Mouse (Mus musculus) MEL (cell line): ENCODE measurements around the gene Siglecg.

ENCODE experiments used
- CTCF ChIP-seq, 3 experiments: IDR thresholded peaks in 2 of 3; conservative IDR thresholded peaks in 1 of 3; 2 replicates each; pipeline ENCODE4 v1.5.1; 2011 to 2012; ENCODE audit warnings: low read length in 3 of 3, low read depth in 2 of 3, mild to moderate bottlenecking in 2 of 3, improper control_type of control experiment in 1 of 3, inconsistent platforms in 1 of 3, mixed read lengths in 1 of 3, moderate library complexity in 1 of 3; ENCODE audit not compliant: control insufficient read depth in 1 of 3, insufficient read depth in 1 of 3, poor library complexity in 1 of 3, severe bottlenecking in 1 of 3
- JUND ChIP-seq: IDR thresholded peaks from 2 replicates; pipeline ENCODE4 v1.6.1; 2011; ENCODE audit warnings: low read depth, mild to moderate bottlenecking, improper control_type of control experiment, low read length
- MEF2A ChIP-seq: IDR thresholded peaks from 2 replicates; pipeline ENCODE4 v1.6.1; 2014; ENCODE audit warnings: low read depth, mild to moderate bottlenecking, inconsistent platforms, low read length, improper control_type of control experiment; ENCODE audit not compliant: poor library complexity, insufficient replicate concordance, severe bottlenecking; ENCODE audit errors: extremely low read depth
- MYC ChIP-seq: IDR thresholded peaks from 2 replicates; pipeline ENCODE4 v1.6.1; 2011; ENCODE audit warnings: low read depth, mild to moderate bottlenecking, low read length, improper control_type of control experiment, moderate library complexity
- POLR2A ChIP-seq, 2 experiments: IDR thresholded peaks; 2 replicates each; pipeline ENCODE4 v1.6.1; 2011 to 2012; ENCODE audit warnings: low read length in 2 of 2, mild to moderate bottlenecking in 2 of 2, control low read depth in 1 of 2, improper control_type of control experiment in 1 of 2, low read depth in 1 of 2, moderate library complexity in 1 of 2; ENCODE audit not compliant: control insufficient read depth in 1 of 2, insufficient read depth in 1 of 2, poor library complexity in 1 of 2
- SMC3 ChIP-seq: IDR thresholded peaks from 2 replicates; pipeline ENCODE4 v1.6.1; 2011; ENCODE audit warnings: low read depth, low read length, improper control_type of control experiment

- no peak for TF ChIP-seq POLR2A (IDR thresholded peaks at IDR 0.05; ENCODE audit: control insufficient read depth in 1 of 2, insufficient read depth in 1 of 2, low read depth in 1 of 2, low read length in 2 of 2, poor library complexity in 1 of 2)
- TF ChIP-seq SMC3, result no peak
- TF ChIP-seq MEF2A, result no peak
- TF ChIP-seq JUND, result no peak
- no peak for TF ChIP-seq CTCF (IDR thresholded peaks at IDR 0.05 in 2 of 3, conservative IDR thresholded peaks at IDR 0.05 in 1 of 3; ENCODE audit: control insufficient read depth in 1 of 3, insufficient read depth in 1 of 3, low read depth in 2 of 3, low read length in 3 of 3, poor library complexity in 1 of 3, severe bottlenecking in 1 of 3)
- no peak for TF ChIP-seq MYC
These were observed 34.7 kb downstream of the Siglecg start for GRCm38 (mm10) chr7:43442684-43443083.
